Mouse (Mus musculus): Measurements from ENCODE around the gene Asap2.
"Not testable (repeated sequence)": the region's sequence is repeated elsewhere in the genome, so short reads cannot be mapped to it uniquely, and the experiment has no call there.

The Asap2 gene

DNA sequence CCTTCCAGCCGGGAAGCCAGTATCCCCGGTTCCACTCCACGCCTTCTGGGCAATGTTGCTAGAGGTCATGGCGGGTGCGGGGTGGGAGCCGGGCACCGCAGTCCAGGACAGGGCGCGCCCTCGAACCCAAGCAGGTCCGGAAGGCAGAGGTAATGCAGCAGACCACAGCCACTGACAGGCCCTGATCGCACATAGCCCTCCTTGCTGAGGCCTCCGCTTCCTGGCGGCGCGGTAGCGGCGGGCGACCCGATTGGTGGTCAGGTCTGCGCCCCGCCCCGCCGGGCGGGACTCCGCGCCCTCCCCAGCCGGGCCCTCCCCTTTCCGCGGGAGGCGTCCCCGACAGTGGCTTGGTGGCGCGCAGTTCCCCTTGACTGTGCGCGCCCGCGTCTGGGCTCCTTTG lies at the start of gene Asap2:
Asap2 (plus strand) TSS at position 328 of the 400 bp plus-strand sequence.
- DNase-seq = peak; percentile 43 to 47

- not testable (repeated sequence) for DNase-seq
Observed at GRCm38 (mm10) chr12:20947051-20947997, 42.9 kb upstream of the Asap2 start.

GRCm38 (mm10) chr12:20990579-20990978 lies 320 bp downstream of the Asap2 start:
- not testable (repeated sequence) for DNase-seq

GRCm38 (mm10) chr12:21030875-21031274 lies 40.6 kb downstream of the Asap2 start:
- DNase-seq = not testable (repeated sequence)

- DNase-seq = not testable (repeated sequence)
Observed at GRCm38 (mm10) chr12:21046716-21047115, 56.5 kb downstream of the Asap2 start.

- DNase-seq = peak; percentile 16 to 25
Observed at GRCm38 (mm10) chr12:21075731-21076130, 85.5 kb downstream of the Asap2 start.

GRCm38 (mm10) chr12:21090168-21090567 lies 99.9 kb downstream of the Asap2 start:
- peak in 1 of 2 experiments; percentile 4 for DNase-seq

GRCm38 (mm10) chr12:21092446-21092845 lies 102.2 kb downstream of the Asap2 start:
- DNase-seq = not testable (repeated sequence)

DNA sequence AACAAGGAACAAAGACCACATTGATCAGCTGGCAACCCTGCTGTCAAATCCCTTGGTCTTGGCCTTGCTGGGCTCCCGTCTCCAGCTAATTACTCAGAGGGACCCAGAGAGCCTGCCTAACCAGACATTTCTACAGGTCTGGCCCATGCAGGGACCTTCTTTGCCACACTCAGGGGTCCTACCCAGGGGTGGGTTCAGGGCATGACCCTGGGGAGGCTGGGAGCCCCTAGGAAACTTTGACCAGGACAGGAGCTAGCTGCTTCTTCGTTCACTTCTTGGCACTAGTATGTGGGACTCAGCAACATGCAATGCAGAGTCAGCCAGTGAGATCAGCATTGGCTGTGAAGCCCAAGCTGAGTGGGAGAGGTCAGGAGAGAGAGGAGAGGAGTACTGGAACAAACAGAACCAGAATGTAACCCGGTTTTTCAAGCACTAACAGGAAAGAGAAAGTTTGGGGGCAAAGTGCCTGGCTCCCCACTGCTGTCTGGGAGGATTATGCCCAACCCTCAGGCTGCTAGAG lies 107.6 kb downstream of the Asap2 start:
- not testable (repeated sequence) for DNase-seq

- DNase-seq = not testable (repeated sequence)
Observed at GRCm38 (mm10) chr12:21111116-21111475, 120.8 kb downstream of the Asap2 start.

DNA sequence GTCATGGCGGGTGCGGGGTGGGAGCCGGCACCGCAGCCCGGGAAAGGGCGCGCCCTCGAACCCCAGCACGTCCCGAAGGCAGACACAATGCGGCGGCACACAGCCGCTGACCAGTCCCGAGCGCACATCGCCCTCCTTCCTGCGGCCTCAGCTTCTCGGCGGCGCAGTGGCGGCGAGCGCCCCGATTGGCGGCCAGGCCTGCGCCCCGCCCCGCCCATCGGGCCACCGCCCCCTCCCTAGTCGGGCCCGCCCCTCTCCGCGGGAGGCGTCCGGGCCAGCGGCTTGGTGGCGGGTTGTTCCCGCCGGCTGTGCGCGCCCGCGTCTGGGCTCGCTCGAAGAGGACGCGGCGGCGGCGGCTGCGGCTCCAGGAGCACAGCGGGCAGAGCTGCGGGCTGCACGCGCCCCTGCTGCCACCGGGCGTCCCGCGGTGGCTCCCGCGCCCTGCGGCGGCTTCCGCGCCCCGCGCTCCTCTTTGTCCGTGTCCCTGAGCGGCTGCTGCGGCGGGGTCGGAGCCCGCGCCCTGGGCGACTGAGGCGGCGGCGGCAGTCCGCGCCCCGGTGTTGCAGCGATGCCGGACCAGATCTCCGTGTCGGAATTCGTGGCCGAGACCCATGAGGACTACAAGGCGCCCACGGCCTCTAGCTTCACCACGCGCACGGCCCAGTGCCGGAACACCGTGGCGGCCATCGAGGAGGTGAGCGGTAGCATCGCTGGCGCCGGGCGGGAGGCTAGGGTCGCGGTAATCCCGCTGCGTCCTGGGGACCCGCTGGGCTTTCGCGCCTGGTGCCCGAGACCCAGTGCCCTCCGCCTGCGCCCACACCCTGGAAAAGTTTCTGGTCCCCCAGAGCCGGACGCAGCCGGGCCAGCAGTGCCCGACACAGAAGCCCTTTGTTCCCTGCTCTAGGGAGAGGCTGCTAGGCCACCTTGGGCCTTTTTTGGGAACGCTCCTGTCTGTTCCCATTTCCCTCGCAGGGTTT lies 121.5 kb downstream of the Asap2 start:
- peak; percentile 53 to 64 for DNase-seq

DNA sequence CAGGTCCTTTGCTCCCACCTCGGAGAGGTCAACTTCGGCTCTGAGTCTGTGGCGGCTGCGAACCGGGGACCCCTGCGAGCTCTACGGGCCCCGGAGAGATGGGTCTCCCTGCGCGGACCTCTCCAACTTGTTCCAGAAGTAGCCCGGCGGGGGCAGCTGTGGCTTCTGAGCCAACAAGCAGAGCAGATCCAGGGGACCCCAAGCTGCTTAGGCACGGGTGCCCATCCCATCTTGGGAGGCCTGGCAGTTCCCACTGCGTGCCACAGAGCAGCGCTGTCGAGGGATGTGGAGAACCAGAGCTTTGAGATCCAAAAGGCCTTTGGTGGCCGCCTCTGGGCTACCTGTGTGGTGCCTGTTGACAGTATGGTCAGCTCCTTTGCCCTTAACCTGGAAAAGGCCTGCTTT lies 122.2 kb downstream of the Asap2 start:
- DNase-seq = peak in 1 of 2 experiments; percentile 15

DNA sequence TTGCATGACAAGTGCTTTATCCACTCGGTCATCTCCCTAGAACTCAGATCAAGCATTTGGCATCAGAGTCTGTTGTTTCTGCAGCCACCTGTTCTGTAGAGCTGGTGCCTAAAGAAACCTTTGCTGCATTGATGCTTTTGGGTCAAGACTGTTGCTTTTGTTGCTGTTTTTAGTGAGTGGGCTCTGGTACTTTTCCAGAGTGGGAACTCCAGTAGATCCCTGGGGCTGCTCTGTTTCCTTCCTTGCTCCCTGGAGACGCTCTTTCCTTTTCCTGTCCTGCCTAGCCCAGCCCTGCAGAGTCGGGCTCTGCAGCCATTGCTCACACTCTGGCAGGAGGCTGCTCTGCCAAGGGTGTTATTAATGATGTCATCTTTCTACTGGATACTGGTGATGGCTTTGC lies 129.2 kb downstream of the Asap2 start:
- no peak for DNase-seq

DNA sequence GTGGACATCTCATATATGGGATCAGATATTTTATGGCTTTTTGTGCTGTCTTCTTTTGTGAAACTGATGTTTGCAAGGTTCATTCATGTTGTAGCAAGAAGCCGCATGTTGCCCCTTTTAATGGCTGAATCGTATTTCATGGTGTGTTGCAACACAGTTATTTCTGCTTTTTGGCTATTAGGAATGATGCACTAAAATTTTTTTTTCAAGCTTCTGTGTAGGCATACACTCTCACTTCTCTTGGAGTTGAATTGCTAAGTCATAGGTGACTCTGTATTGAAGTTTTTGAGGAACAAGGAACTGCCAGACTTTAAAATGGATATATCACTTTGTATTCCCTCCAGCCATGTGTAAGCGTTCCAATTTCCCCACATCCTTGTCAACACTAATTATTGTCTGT lies 132.6 kb downstream of the Asap2 start:
- DNase-seq = no peak

- no peak for DNase-seq
Observed at GRCm38 (mm10) chr12:21123647-21124046, 133.4 kb downstream of the Asap2 start.

- no peak for DNase-seq
Observed at GRCm38 (mm10) chr12:21125675-21126470, 135.6 kb downstream of the Asap2 start.

GRCm38 (mm10) chr12:21126516-21126915 lies 136.3 kb downstream of the Asap2 start:
- DNase-seq = no peak

- DNase-seq = no peak
Observed at GRCm38 (mm10) chr12:21128930-21129869, 138.9 kb downstream of the Asap2 start.

- DNase-seq = no peak
Observed at GRCm38 (mm10) chr12:21130274-21130823, 140.1 kb downstream of the Asap2 start.

GRCm38 (mm10) chr12:21132537-21132936 lies 142.3 kb downstream of the Asap2 start:
- DNase-seq = no peak
